Mouse (Mus musculus) telencephalon, adult 2 months (tissue): ENCODE measurements around the gene Arfgef3.
"Not testable (repeated sequence)": the region's sequence is repeated elsewhere in the genome, so short reads cannot be mapped to it uniquely, and the experiment has no call there.

Experiments
- DNase-seq: peaks from one replicate; pipeline ENCODE4 v3.0.0-alpha.2; 2011; ENCODE audit warnings: low read depth, low spot score

The Arfgef3 gene

GRCm38 (mm10) chr10:18589455-18589854 is 154.3 kb downstream of the Arfgef3 start:
- DNase-seq = no peak

GRCm38 (mm10) chr10:18584188-18584587 is 159.6 kb downstream of the Arfgef3 start:
- DNase-seq = no peak

GRCm38 (mm10) chr10:18572581-18572980 is 171.2 kb downstream of the Arfgef3 start:
- DNase-seq = no peak

GRCm38 (mm10) chr10:18562940-18563339 is 180.8 kb downstream of the Arfgef3 start:
- DNase-seq = peak; percentile 19

- no peak for DNase-seq
Observed at GRCm38 (mm10) chr10:18561445-18561844, 182.3 kb downstream of the Arfgef3 start.

- not testable (repeated sequence) for DNase-seq
Observed at GRCm38 (mm10) chr10:18559076-18559475, 184.7 kb downstream of the Arfgef3 start.

GRCm38 (mm10) chr10:18549321-18550216 is 194.2 kb downstream of the Arfgef3 start:
- DNase-seq = peak; percentile 60

GRCm38 (mm10) chr10:18547381-18547780 is 196.4 kb downstream of the Arfgef3 start:
- no peak for DNase-seq

- DNase-seq = peak; percentile 53
Observed at GRCm38 (mm10) chr10:18545813-18546235, 197.9 kb downstream of the Arfgef3 start, which contains the start of gene Hebp2. Gene Hebp2, minus strand, starts transcription at chr10:18546076.

GRCm38 (mm10) chr10:18545309-18545708 is 198.4 kb downstream of the Arfgef3 start:
- no peak for DNase-seq

GRCm38 (mm10) chr10:18536889-18537288 is 206.9 kb downstream of the Arfgef3 start:
- no peak for DNase-seq

- no peak for DNase-seq
Observed at GRCm38 (mm10) chr10:18532293-18532692, 211.5 kb downstream of the Arfgef3 start.
